Mouse (Mus musculus) mesoderm, embryonic 11.5 days (tissue): Measurements from ENCODE around the gene Pld4.

Experiments used
- DNase-seq: peaks from one replicate; pipeline ENCODE4 v3.0.0-alpha.2; 2012; ENCODE audit warnings: low read depth, low spot score

The Pld4 gene

GRCm38 (mm10) chr12:112767036-112767890, 6.8 kb downstream of the Pld4 start:
- DNase-seq = no peak

GRCm38 (mm10) chr12:112768166-112768565, 7.7 kb downstream of the Pld4 start:
- no peak for DNase-seq

- DNase-seq = peak; percentile 39
Observed at GRCm38 (mm10) chr12:112769031-112769430, 8.6 kb downstream of the Pld4 start.

GRCm38 (mm10) chr12:112769751-112770150, 9.3 kb downstream of the Pld4 start:
- no peak for DNase-seq

- no peak for DNase-seq
Observed at GRCm38 (mm10) chr12:112770396-112770795, 9.9 kb downstream of the Pld4 start.

GRCm38 (mm10) chr12:112772306-112772705, 11.9 kb downstream of the Pld4 start:
- DNase-seq = no peak

GRCm38 (mm10) chr12:112773366-112773765, 12.9 kb downstream of the Pld4 start:
- no peak for DNase-seq

GRCm38 (mm10) chr12:112774026-112774425, 13.6 kb downstream of the Pld4 start:
- DNase-seq = no peak

- no peak for DNase-seq
Observed at GRCm38 (mm10) chr12:112774481-112774880, 14.0 kb downstream of the Pld4 start.

- DNase-seq = no peak
Observed at GRCm38 (mm10) chr12:112791026-112791425, 30.6 kb downstream of the Pld4 start.

- DNase-seq = no peak
Observed at GRCm38 (mm10) chr12:112793601-112794355, 33.3 kb downstream of the Pld4 start.

GRCm38 (mm10) chr12:112794356-112794816, 33.9 kb downstream of the Pld4 start:
- no peak for DNase-seq

GRCm38 (mm10) chr12:112794998-112795397, 34.5 kb downstream of the Pld4 start:
- DNase-seq = no peak

- DNase-seq = no peak
Observed at GRCm38 (mm10) chr12:112795466-112796104, 35.1 kb downstream of the Pld4 start.

- no peak for DNase-seq
Observed at GRCm38 (mm10) chr12:112796551-112797510, 36.4 kb downstream of the Pld4 start.

- DNase-seq = no peak
Observed at GRCm38 (mm10) chr12:112797672-112798331, 37.3 kb downstream of the Pld4 start.

- DNase-seq = no peak
Observed at GRCm38 (mm10) chr12:112798332-112798681, 37.9 kb downstream of the Pld4 start.

- DNase-seq = no peak
Observed at GRCm38 (mm10) chr12:112798716-112799115, 38.3 kb downstream of the Pld4 start.

GRCm38 (mm10) chr12:112799237-112799970, 38.9 kb downstream of the Pld4 start:
- DNase-seq = no peak

- DNase-seq = peak; percentile 81
Observed at GRCm38 (mm10) chr12:112800476-112800875, 40.0 kb downstream of the Pld4 start.
